Mouse (Mus musculus): Measurements from ENCODE around the gene Alox8. TPM values are rescaled to one million over a fixed set of nuclear protein-coding genes. Genes with fewer than 3 reads are reported as not detected.

The Alox8 gene
- under 1 TPM in 1 of 2 experiments, not detected in 1; 0.08 TPM for total RNA-seq (2021)
- long read RNA-seq, experiment 1, partial matches to known transcripts: 0 of 1 reads
- long read RNA-seq, experiment 1, other reads (novel, unspliced or antisense): 1 of 1 reads
- long read RNA-seq, experiment 2: 0 reads

GRCm38 (mm10) chr11:69197743-69198142, at the start of gene Alox8:
Gene Alox8, minus strand, starts transcription at chr11:69197843.
- DNase-seq (ENCODE audit: low spot score in 2 of 2): no peak

GRCm38 (mm10) chr11:69245643-69246042, 48.0 kb upstream of the Alox8 start:
- no peak for DNase-seq (ENCODE audit: low spot score in 2 of 2)

- no peak for DNase-seq (ENCODE audit: low spot score in 2 of 2)
These were observed 47.3 kb upstream of the Alox8 start for GRCm38 (mm10) chr11:69244911-69245310.

- DNase-seq (ENCODE audit: low spot score in 2 of 2): no peak
These were observed 39.2 kb upstream of the Alox8 start, which contains the start of gene Gucy2e for GRCm38 (mm10) chr11:69236926-69237260. Gene Gucy2e, minus strand, starts transcription at chr11:69237036.

- no peak for DNase-seq (ENCODE audit: low spot score in 2 of 2)
These were observed 38.6 kb upstream of the Alox8 start for GRCm38 (mm10) chr11:69236061-69236925.

GRCm38 (mm10) chr11:69235285-69236060, 37.8 kb upstream of the Alox8 start:
- DNase-seq (ENCODE audit: low spot score in 2 of 2): no peak

- DNase-seq (ENCODE audit: low spot score in 2 of 2): no peak
These were observed 35.5 kb upstream of the Alox8 start for GRCm38 (mm10) chr11:69233141-69233540.

- DNase-seq (ENCODE audit: low spot score in 2 of 2): no peak
These were observed 32.8 kb upstream of the Alox8 start for GRCm38 (mm10) chr11:69230420-69230819.

GRCm38 (mm10) chr11:69225715-69226114, 28.1 kb upstream of the Alox8 start:
- no peak for DNase-seq (ENCODE audit: low spot score in 2 of 2)

GRCm38 (mm10) chr11:69223101-69223500, 25.5 kb upstream of the Alox8 start:
- DNase-seq (ENCODE audit: low spot score in 2 of 2): no peak

GRCm38 (mm10) chr11:69221070-69221469, 23.4 kb upstream of the Alox8 start:
- DNase-seq (ENCODE audit: low spot score in 2 of 2): no peak

GRCm38 (mm10) chr11:69218661-69219060, 21.0 kb upstream of the Alox8 start:
- no peak for DNase-seq (ENCODE audit: low spot score in 2 of 2)

- DNase-seq (ENCODE audit: low spot score in 2 of 2): no peak
These were observed 19.8 kb upstream of the Alox8 start for GRCm38 (mm10) chr11:69217411-69217810.

GRCm38 (mm10) chr11:69211431-69211830, 13.8 kb upstream of the Alox8 start:
- no peak for DNase-seq (ENCODE audit: low spot score in 2 of 2)

GRCm38 (mm10) chr11:69202469-69203230, 5.0 kb upstream of the Alox8 start:
- DNase-seq (ENCODE audit: low spot score in 2 of 2): no peak

GRCm38 (mm10) chr11:69200231-69200630, 2.6 kb upstream of the Alox8 start:
- DNase-seq (ENCODE audit: low spot score in 2 of 2): no peak

GRCm38 (mm10) chr11:69199251-69199650, 1.6 kb upstream of the Alox8 start:
- no peak for DNase-seq (ENCODE audit: low spot score in 2 of 2)

GRCm38 (mm10) chr11:69197194-69197593, 449 bp downstream of the Alox8 start:
- DNase-seq (ENCODE audit: low spot score in 2 of 2): no peak

- no peak for DNase-seq (ENCODE audit: low spot score in 2 of 2)
These were observed 877 bp downstream of the Alox8 start for GRCm38 (mm10) chr11:69196766-69197165.

- no peak for DNase-seq (ENCODE audit: low spot score in 2 of 2)
These were observed 4.8 kb downstream of the Alox8 start for GRCm38 (mm10) chr11:69192840-69193239.

- DNase-seq (ENCODE audit: low spot score in 2 of 2): no peak
These were observed 11.7 kb downstream of the Alox8 start for GRCm38 (mm10) chr11:69185936-69186335.

Data from adrenal gland, postnatal 4 days (tissue).